13 mouse cellular contexts compared by ENCODE assay signal in the genomic region with DNA sequence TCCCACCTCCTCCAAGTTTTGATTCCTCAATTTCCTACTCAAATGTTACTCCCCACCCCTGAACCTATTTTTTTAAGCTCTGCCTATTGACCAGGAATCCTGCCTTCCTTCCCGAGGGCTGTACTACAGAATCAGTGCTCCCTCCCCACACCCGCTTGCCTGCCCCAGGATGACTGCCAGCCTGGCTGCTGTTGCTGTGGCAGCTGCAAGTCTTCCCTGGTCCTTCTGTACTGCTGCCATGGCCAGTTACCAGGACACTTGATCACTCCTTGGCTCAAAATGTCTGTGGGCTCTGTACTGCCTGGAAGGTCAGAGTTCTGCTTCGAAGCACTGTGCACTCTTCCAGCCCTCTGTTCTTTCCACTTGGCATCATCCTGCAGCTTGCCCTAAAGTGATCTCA. TPM values are rescaled to one million over a fixed set of nuclear protein-coding genes. Genes with fewer than 3 reads are reported as not detected.
A peak's percentile ranks its signal among the peaks of the same experiment; 100 is the strongest.
DNase-seq lines count a peak whose midpoint lies in the region; ATAC-seq and TF ChIP-seq lines count a peak whose summit lies in the region.
"Had no signal": no experiment of that assay in that cellular context is flagged by ENCODE, and none has a peak within 500 bp of the region (broad histone marks: within the 10 kb centered on the region; RNA-seq: fewer than 3 reads in every experiment).

No protein-coding gene starts in this region.

- H3K4me3 ChIP-seq in lung, adult 2 months (replicated peaks; ENCODE audit: extremely low read depth, low read depth, low read length) = no peak overlapping the region
- H3K4me3 ChIP-seq in gastrocnemius, adult 2 months = no peak overlapping the region; the same call in 1 of the 2 replicates
- H3K4me3 ChIP-seq in liver, embryonic 11.5 days (ENCODE audit: low read depth, low read length) = no peak overlapping the region
- H3K4me3 ChIP-seq: forebrain, embryonic 15.5 days had no signal

- peak; percentile 22; the same call in 1 of the 2 replicates for ATAC-seq in frontal cortex, adult (ENCODE audit: low TSS enrichment)
- no peak for ATAC-seq in liver, embryonic 11.5 days (replicated peaks; ENCODE audit: low FRiP score)
- ATAC-seq: forebrain, embryonic 15.5 days had no signal

- no peak overlapping the region for H3K9ac ChIP-seq in liver, embryonic 11.5 days (ENCODE audit: low read depth, low read length)
- H3K9ac ChIP-seq: forebrain, embryonic 15.5 days; hindbrain, embryonic 14.5 days had no signal

- WGBS in lung, adult 2 months = 58% methylated on average over 3 of the region's 3 CpGs
- WGBS in liver, embryonic 11.5 days = 85% methylated on average over 3 of the region's 3 CpGs

- H3K27ac ChIP-seq in gastrocnemius, adult 2 months = peak overlapping the region; percentile 97
- no peak overlapping the region for H3K27ac ChIP-seq in liver, embryonic 11.5 days (ENCODE audit: low read depth, low read length)
- H3K27ac ChIP-seq: forebrain, embryonic 15.5 days; hindbrain, embryonic 14.5 days; kidney, postnatal 0 days had no signal

- peaks cover 56% of the 10 kb centered on the region for H3K36me3 ChIP-seq in liver, embryonic 11.5 days (ENCODE audit: control insufficient read depth, insufficient read depth, low read length)

- H3K9me3 ChIP-seq in liver, embryonic 11.5 days (ENCODE audit: control insufficient read depth, low read length) = no peaks in the 10 kb centered on the region
- H3K9me3 ChIP-seq: forebrain, embryonic 15.5 days had no signal

- no peak for TF ChIP-seq POLR2A in lung, adult 2 months (IDR thresholded peaks at IDR 0.05; ENCODE audit: borderline replicate concordance, extremely low read depth, low read depth, low read length)

- H3K4me2 ChIP-seq in liver, embryonic 11.5 days = no peak overlapping the region
- H3K4me2 ChIP-seq: forebrain, embryonic 15.5 days; hindbrain, embryonic 14.5 days had no signal

- H3K4me1 ChIP-seq in lung, adult 2 months (ENCODE audit: control insufficient read depth, insufficient read depth, low read length) = no peaks in the 10 kb centered on the region
- H3K4me1 ChIP-seq in liver, embryonic 11.5 days (replicated peaks; ENCODE audit: control insufficient read depth, insufficient read depth, low read length) = peaks cover 4% of the 10 kb centered on the region
- H3K4me1 ChIP-seq: forebrain, embryonic 15.5 days had no signal

- DNase-seq in frontal cortex, postnatal 36 days (ENCODE audit: low spot score in 2 of 2) = no peak
- DNase-seq in lung, postnatal 14 days = peak; percentile 11
- no peak for DNase-seq in lung, adult 2 months
- DNase-seq in gastrocnemius, adult 2 months = peak; percentile 94
- peak; percentile 29 to 58 for DNase-seq in layer of hippocampus, postnatal 14 days (ENCODE audit: low spot score in 2 of 2)
- no peak for DNase-seq in thymus, postnatal 14 days
- DNase-seq in liver, embryonic 11.5 days (ENCODE audit: low spot score) = no peak
- DNase-seq: embryo, embryonic 11 days had no signal

- intact Hi-C loops in gastrocnemius, adult 2 months (cut with DNase I) = loop anchor here (5.0 kb wide), 1 partner anchor 1120 kb away; no protein-coding TSS in a partner anchor

- no peaks in the 10 kb centered on the region for H3K27me3 ChIP-seq in liver, embryonic 11.5 days (replicated peaks; ENCODE audit: control insufficient read depth, insufficient read depth, low read length)
- H3K27me3 ChIP-seq: forebrain, embryonic 15.5 days had no signal

- TF ChIP-seq CTCF in lung, adult 2 months (IDR thresholded peaks at IDR 0.05; ENCODE audit: insufficient read depth, low read length) = no peak
- no peak for TF ChIP-seq CTCF in gastrocnemius, adult 2 months (IDR thresholded peaks at IDR 0.05)

RNA-seq across cellular contexts. Expression of a gene that starts 4.6 kb away (rescaled TPM):
- 0.07 and 0.18 TPM in 2 replicates for polyA plus RNA-seq in lung, adult 2 months (2012; rRNA removed)
- not detected for total RNA-seq in gastrocnemius, adult 2 months (2021)
- under 1 TPM; 0.18 to 0.43 TPM for total RNA-seq in layer of hippocampus, postnatal 14 days (2021)
- polyA plus RNA-seq in liver, embryonic 11.5 days (2014; fragmentation: Nextera tagmentation; extraction: Ambion mirVana) = 0.19 and 0.22 TPM in 2 replicates

RNA-seq across cellular contexts. Expression of a gene that starts 7.5 kb away (rescaled TPM):
- polyA plus RNA-seq in lung, adult 2 months (2012; rRNA removed) = 25.5 and 29.0 TPM in 2 replicates
- total RNA-seq in gastrocnemius, adult 2 months (2021) = 100 to 1,000 TPM in 1 of 2 experiments, 10 to 100 TPM in 1; 92.4 to 118 TPM
- total RNA-seq in layer of hippocampus, postnatal 14 days (2021) = 10 to 100 TPM; 30.3 to 39.7 TPM
- 126 and 130 TPM in 2 replicates for polyA plus RNA-seq in liver, embryonic 11.5 days (2014; fragmentation: Nextera tagmentation; extraction: Ambion mirVana)

RNA-seq across cellular contexts. Expression of a gene that starts 7.7 kb away (rescaled TPM):
- 2.3 and 3.4 TPM in 2 replicates for polyA plus RNA-seq in lung, adult 2 months (2012; rRNA removed)
- total RNA-seq in gastrocnemius, adult 2 months (2021) = 1 to 10 TPM; 3.5 to 4.7 TPM
- 10 to 100 TPM; 19.0 to 21.9 TPM for total RNA-seq in layer of hippocampus, postnatal 14 days (2021)
- 27.0 and 30.9 TPM in 2 replicates for polyA plus RNA-seq in liver, embryonic 11.5 days (2014; fragmentation: Nextera tagmentation; extraction: Ambion mirVana)

RNA-seq across cellular contexts. Expression of a gene that starts 25.9 kb away (rescaled TPM):
- not detected in 2 replicates for polyA plus RNA-seq in lung, adult 2 months (2012; rRNA removed)
- not detected for total RNA-seq in gastrocnemius, adult 2 months (2021)
- 1 to 10 TPM; 1.5 to 1.9 TPM for total RNA-seq in layer of hippocampus, postnatal 14 days (2021)
- 0.41 and 0.70 TPM in 2 replicates for polyA plus RNA-seq in liver, embryonic 11.5 days (2014; fragmentation: Nextera tagmentation; extraction: Ambion mirVana)
- polyA plus RNA-seq: lung, embryonic 16.5 days had no signal

RNA-seq across cellular contexts. Expression of a gene that starts 30.7 kb away (rescaled TPM):
- polyA plus RNA-seq in lung, adult 2 months (2012; rRNA removed) = 3.6 and 6.4 TPM in 2 replicates
- under 1 TPM; 0.31 to 0.84 TPM for total RNA-seq in gastrocnemius, adult 2 months (2021)
- 1 to 10 TPM; 3.0 to 5.4 TPM for total RNA-seq in layer of hippocampus, postnatal 14 days (2021)
- 0.34 TPM in 2 replicates for polyA plus RNA-seq in liver, embryonic 11.5 days (2014; fragmentation: Nextera tagmentation; extraction: Ambion mirVana)

Comparison
In these comparisons a context has a peak if more than half of its experiments do, and no peak if none do; other contexts are left out.
1. DNase-seq: peak in lung, postnatal 14 days (single experiment), gastrocnemius, adult 2 months (single experiment) and layer of hippocampus, postnatal 14 days (2 of 2); none in frontal cortex, postnatal 36 days (0 of 2), lung, adult 2 months (single experiment), thymus, postnatal 14 days (single experiment) and liver, embryonic 11.5 days (single experiment).